Mouse (Mus musculus): Measurements from ENCODE around the gene Pwwp2b.

Gene Pwwp2b

GRCm38 (mm10) chr7:139247881-139248614 lies at the start of gene Pwwp2b:
TSS of gene Pwwp2b (plus strand) at chr7:139248482.
- DNase-seq: peak; percentile 76

GRCm38 (mm10) chr7:139200108-139200507 lies 48.2 kb upstream of the Pwwp2b start:
- DNase-seq: peak; percentile 64

GRCm38 (mm10) chr7:139201209-139201608 lies 47.1 kb upstream of the Pwwp2b start:
- DNase-seq: peak; percentile 0

- peak; percentile 36 for DNase-seq
Measured at GRCm38 (mm10) chr7:139208023-139208772, 40.1 kb upstream of the Pwwp2b start.

- DNase-seq: peak; percentile 14
Measured at GRCm38 (mm10) chr7:139208773-139209095, 39.5 kb upstream of the Pwwp2b start.

GRCm38 (mm10) chr7:139211761-139212160 lies 36.5 kb upstream of the Pwwp2b start:
- peak; percentile 36 for DNase-seq

- peak; percentile 98 for DNase-seq
Measured at GRCm38 (mm10) chr7:139212754-139213745, 35.2 kb upstream of the Pwwp2b start, which contains the start of the genes Lrrc27 and Stk32c. TSS of gene Lrrc27 (plus strand) at chr7:139212988. TSS of gene Stk32c (minus strand) at chr7:139213307.

GRCm38 (mm10) chr7:139213751-139214150 lies 34.5 kb upstream of the Pwwp2b start:
- peak; percentile 45 for DNase-seq

GRCm38 (mm10) chr7:139214160-139214559 lies 34.1 kb upstream of the Pwwp2b start:
- DNase-seq: peak; percentile 34

- peak; percentile 36 for DNase-seq
Measured at GRCm38 (mm10) chr7:139214596-139215340, 33.5 kb upstream of the Pwwp2b start.

- peak; percentile 6 for DNase-seq
Measured at GRCm38 (mm10) chr7:139215516-139215915, 32.8 kb upstream of the Pwwp2b start.

- DNase-seq: peak; percentile 15
Measured at GRCm38 (mm10) chr7:139215946-139216345, 32.3 kb upstream of the Pwwp2b start.

GRCm38 (mm10) chr7:139216464-139216863 lies 31.8 kb upstream of the Pwwp2b start:
- DNase-seq: no peak

GRCm38 (mm10) chr7:139217046-139217445 lies 31.2 kb upstream of the Pwwp2b start:
- no peak for DNase-seq

GRCm38 (mm10) chr7:139218641-139219415 lies 29.5 kb upstream of the Pwwp2b start:
- peak; percentile 42 for DNase-seq

GRCm38 (mm10) chr7:139219486-139219885 lies 28.8 kb upstream of the Pwwp2b start:
- peak; percentile 29 for DNase-seq

GRCm38 (mm10) chr7:139220303-139220702 lies 28.0 kb upstream of the Pwwp2b start:
- peak; percentile 6 for DNase-seq

- peak; percentile 2 for DNase-seq
Measured at GRCm38 (mm10) chr7:139221072-139221471, 27.2 kb upstream of the Pwwp2b start.

GRCm38 (mm10) chr7:139221856-139222255 lies 26.4 kb upstream of the Pwwp2b start:
- DNase-seq: peak; percentile 1

- DNase-seq: peak; percentile 1
Measured at GRCm38 (mm10) chr7:139222341-139222740, 25.9 kb upstream of the Pwwp2b start.

- peak; percentile 0 for DNase-seq
Measured at GRCm38 (mm10) chr7:139224070-139224469, 24.2 kb upstream of the Pwwp2b start.

Measured in cerebellum, adult 11-12 months (tissue).